Mouse (Mus musculus): ENCODE results near the gene Cep131. TPM values are rescaled to one million over a fixed set of nuclear protein-coding genes. Genes with fewer than 3 reads are reported as not detected.

Gene Cep131
- 15.9 and 20.9 TPM in 2 replicates for total RNA-seq (2012; rRNA removed)
- 1.7 and 2.3 TPM in 2 replicates for total RNA-seq (2014; rRNA removed)
- polyA plus RNA-seq (2012; ENCODE audit: insufficient read length, low read depth): 10.2 and 12.7 TPM in 2 replicates

- dilution Hi-C loops (cut with MboI; ENCODE audit: extremely low pct_ligation_motif_present, extremely low pct_unique_long_range_greater_than_20kb, low sequenced_read_pairs): no loop called here
Measured at GRCm38 (mm10) chr11:120086702-120087152, at the start of gene Cep131. Gene Cep131, minus strand, starts transcription at chr11:120086827.

GRCm38 (mm10) chr11:120136195-120136594 is 49.6 kb upstream of the Cep131 start:
- H3K4me3 ChIP-seq (replicated peaks in 1 of 3; ENCODE audit: low read depth in 2 of 3, low read length in 2 of 3, poor library complexity in 1 of 3): no peak overlapping the region
- dilution Hi-C loops (cut with MboI; ENCODE audit: extremely low pct_ligation_motif_present, extremely low pct_unique_long_range_greater_than_20kb, low sequenced_read_pairs): no loop called here
- H3K79me2 ChIP-seq (replicated peaks; ENCODE audit: control insufficient read depth, extremely low read depth, insufficient read depth, poor library complexity, severe bottlenecking): no peaks in the 10 kb centered on the region
- H3K9ac ChIP-seq (ENCODE audit: insufficient read depth, low read depth): no peak overlapping the region
- H3K4me2 ChIP-seq (ENCODE audit: insufficient read depth, low read depth, poor library complexity, severe bottlenecking): no peak overlapping the region
- no peak overlapping the region for H3K27ac ChIP-seq (ENCODE audit: insufficient read depth, low read depth)
- H3K27me3 ChIP-seq (replicated peaks): no peaks in the 10 kb centered on the region
- peaks cover 80 to 93% of the 10 kb centered on the region in 2 experiments for H3K36me3 ChIP-seq (replicated peaks in 1 of 2; ENCODE audit: control insufficient read depth in 1 of 2, insufficient read depth in 1 of 2, low read length in 1 of 2)
- no peak for DNase-seq (ENCODE audit: extremely low read depth)
- TF ChIP-seq MAZ (IDR thresholded peaks at IDR 0.05; ENCODE audit: low read depth, low read length) (no peak), RAD21 (IDR thresholded peaks at IDR 0.05; ENCODE audit: low read depth, low read length) (no peak), HCFC1 (IDR thresholded peaks at IDR 0.05; ENCODE audit: low read depth, low read length) (no peak), GABPA (IDR thresholded peaks at IDR 0.05; ENCODE audit: insufficient replicate concordance, low read depth, low read length) (no peak)
- peaks cover 0 to 14% of the 10 kb centered on the region in 2 experiments; a peak in 2 of 4 replicates for H3K4me1 ChIP-seq (ENCODE audit: control insufficient read depth in 1 of 2, insufficient read depth in 2 of 2)
- in situ Hi-C loops (cut with MboI; ENCODE audit: low pct_ligation_motif_present, low pct_unique_long_range_greater_than_20kb, low sequenced_read_pairs): no loop called here
- H3K9me3 ChIP-seq (replicated peaks; ENCODE audit: low read length): no peaks in the 10 kb centered on the region

More at GRCm38 (mm10) chr11:120086702-120087152, at the start of gene Cep131:
- peak within 1 kb of the TSS; percentile 74 to 97 (median 78) for H3K4me3 ChIP-seq (replicated peaks in 1 of 3; ENCODE audit: low read depth in 2 of 3, low read length in 2 of 3, poor library complexity in 1 of 3)
- peaks cover 5% of the 10 kb centered on the region for H3K27me3 ChIP-seq (replicated peaks)
- H3K9me3 ChIP-seq (replicated peaks; ENCODE audit: low read length): no peaks in the 10 kb centered on the region
- peak within 1 kb of the TSS; percentile 93 for H3K4me2 ChIP-seq (ENCODE audit: insufficient read depth, low read depth, poor library complexity, severe bottlenecking)
- H3K36me3 ChIP-seq (replicated peaks in 1 of 2; ENCODE audit: control insufficient read depth in 1 of 2, insufficient read depth in 1 of 2, low read length in 1 of 2): peaks cover 15 to 34% of the 10 kb centered on the region in 2 experiments
- H3K4me1 ChIP-seq (ENCODE audit: control insufficient read depth in 1 of 2, insufficient read depth in 2 of 2): peaks cover 9 to 35% of the 10 kb centered on the region in 2 experiments
- in situ Hi-C loops (cut with MboI; ENCODE audit: low pct_ligation_motif_present, low pct_unique_long_range_greater_than_20kb, low sequenced_read_pairs): no loop called here
- TF ChIP-seq MEF2A (IDR thresholded peaks at IDR 0.05; ENCODE audit: borderline replicate concordance, low read depth, low read length) (no peak), TBP (conservative IDR thresholded peaks at IDR 0.05; ENCODE audit: low read depth, low read length) (0 out of 2 replicates have a peak, but pooled peaks have one; percentile 37), POLR2A (IDR thresholded peaks at IDR 0.05; ENCODE audit: low read depth, low read length) (peak; percentile 81), HCFC1 (IDR thresholded peaks at IDR 0.05; ENCODE audit: low read depth, low read length) (no peak; the same call in 1 of the 2 replicates), MAX (IDR thresholded peaks at IDR 0.05; ENCODE audit: low read length) (no peak), NELFE (IDR thresholded peaks at IDR 0.05; ENCODE audit: low read depth, low read length) (0 out of 2 replicates have a peak, but pooled peaks have one; percentile 11), USF1 (IDR thresholded peaks at IDR 0.05; ENCODE audit: low read depth, low read length) (no peak), JUN (IDR thresholded peaks at IDR 0.05; ENCODE audit: insufficient read depth, low read depth, low read length) (no peak), GABPA (IDR thresholded peaks at IDR 0.05; ENCODE audit: insufficient replicate concordance, low read depth, low read length) (no peak), CHD2 (IDR thresholded peaks at IDR 0.05; ENCODE audit: low read length) (peak; percentile 88), NRF1 (IDR thresholded peaks at IDR 0.05; ENCODE audit: low read depth, low read length) (peak; percentile 67), SMC3 (IDR thresholded peaks at IDR 0.05; ENCODE audit: low read depth, low read length) (no peak), MAZ (IDR thresholded peaks at IDR 0.05; ENCODE audit: low read depth, low read length) (no peak), CTCF (conservative IDR thresholded peaks at IDR 0.05 in 1 of 2, IDR thresholded peaks at IDR 0.05 in 1 of 2; ENCODE audit: low read depth in 2 of 2, low read length in 2 of 2) (no peak), KAT2A (IDR thresholded peaks at IDR 0.05; ENCODE audit: insufficient replicate concordance, low read length) (no peak), BHLHE40 (IDR thresholded peaks at IDR 0.05; ENCODE audit: low read depth, low read length) (no peak), JUND (conservative IDR thresholded peaks at IDR 0.05; ENCODE audit: low read depth, low read length) (no peak), E2F4 (IDR thresholded peaks at IDR 0.05; ENCODE audit: insufficient replicate concordance, low read depth, low read length) (no peak), ELF1 (IDR thresholded peaks at IDR 0.05; ENCODE audit: low read depth, low read length) (0 out of 2 replicates have a peak, but pooled peaks have one; percentile 26), IRF4 (IDR thresholded peaks at IDR 0.05; ENCODE audit: low read depth, low read length) (no peak), SIN3A (IDR thresholded peaks at IDR 0.05; ENCODE audit: low read length) (no peak), USF2 (conservative IDR thresholded peaks at IDR 0.05; ENCODE audit: low read depth, low read length) (no peak), MAFK (IDR thresholded peaks at IDR 0.05; ENCODE audit: insufficient replicate concordance, low read length) (no peak)
- peak within 1 kb of the TSS; percentile 89 for H3K9ac ChIP-seq (ENCODE audit: insufficient read depth, low read depth)
- DNase-seq (ENCODE audit: extremely low read depth): peak; percentile 99
- H3K79me2 ChIP-seq (replicated peaks; ENCODE audit: control insufficient read depth, extremely low read depth, insufficient read depth, poor library complexity, severe bottlenecking): no peaks in the 10 kb centered on the region
- H3K27ac ChIP-seq (ENCODE audit: insufficient read depth, low read depth): no peak within 1 kb of the TSS

Measured in CH12.LX (cell line).